Mouse (Mus musculus): ENCODE results near the gene Mettl16. TPM values are rescaled to one million over a fixed set of nuclear protein-coding genes. Genes with fewer than 3 reads are reported as not detected.

The Mettl16 gene
- polyA plus RNA-seq, 1 experiment from 2014 or later = 56.3 TPM

GRCm38 (mm10) chr11:74751352-74752066 lies 19.1 kb upstream of the Mettl16 start:
- Histone ChIP-seq H3K27ac (replicated peaks) (peak overlapping the region; percentile 65), H3K27me3 (no peaks in the 10 kb centered on the region), H3K9ac (replicated peaks) (no peak overlapping the region), H3K4me1 (peaks cover 11% of the 10 kb centered on the region), H3K9me3 (no peaks in the 10 kb centered on the region), H3K36me3 (no peaks in the 10 kb centered on the region), H3K4me3 (no peak overlapping the region), H3K4me2 (replicated peaks) (no peak overlapping the region)
- WGBS = 32% methylated on average over 9 of the region's 9 CpGs
- no peak for ATAC-seq (ENCODE audit: low FRiP score, low read depth)

GRCm38 (mm10) chr11:74756631-74757030 lies 14.0 kb upstream of the Mettl16 start:
- Histone ChIP-seq H3K4me1 (peaks cover 1% of the 10 kb centered on the region), H3K4me3 (no peak overlapping the region), H3K4me2 (replicated peaks) (no peak overlapping the region), H3K27ac (replicated peaks) (no peak overlapping the region), H3K9me3 (no peaks in the 10 kb centered on the region), H3K36me3 (no peaks in the 10 kb centered on the region), H3K27me3 (no peaks in the 10 kb centered on the region), H3K9ac (replicated peaks) (no peak overlapping the region)
- ATAC-seq (ENCODE audit: low FRiP score, low read depth) = no peak
- 68% methylated on average over 2 of the region's 2 CpGs for WGBS

- Histone ChIP-seq H3K4me1 (no peaks in the 10 kb centered on the region), H3K36me3 (no peaks in the 10 kb centered on the region), H3K27ac (replicated peaks) (no peak overlapping the region), H3K27me3 (no peaks in the 10 kb centered on the region), H3K4me3 (no peak overlapping the region), H3K9me3 (no peaks in the 10 kb centered on the region), H3K4me2 (replicated peaks) (no peak overlapping the region), H3K9ac (replicated peaks) (no peak overlapping the region)
- ATAC-seq (ENCODE audit: low FRiP score, low read depth) = no peak
- WGBS = 78% methylated on average over 12 of the region's 12 CpGs
Observed at GRCm38 (mm10) chr11:74761011-74761705, 9.5 kb upstream of the Mettl16 start.

GRCm38 (mm10) chr11:74763960-74764625 lies 6.5 kb upstream of the Mettl16 start:
- Histone ChIP-seq H3K4me3 (no peak overlapping the region), H3K9me3 (no peaks in the 10 kb centered on the region), H3K9ac (replicated peaks) (no peak overlapping the region), H3K4me1 (no peaks in the 10 kb centered on the region), H3K4me2 (replicated peaks) (no peak overlapping the region), H3K36me3 (no peaks in the 10 kb centered on the region), H3K27me3 (no peaks in the 10 kb centered on the region), H3K27ac (replicated peaks) (no peak overlapping the region)
- no peak for ATAC-seq (ENCODE audit: low FRiP score, low read depth)
- WGBS = 81% methylated on average over 10 of the region's 10 CpGs

DNA sequence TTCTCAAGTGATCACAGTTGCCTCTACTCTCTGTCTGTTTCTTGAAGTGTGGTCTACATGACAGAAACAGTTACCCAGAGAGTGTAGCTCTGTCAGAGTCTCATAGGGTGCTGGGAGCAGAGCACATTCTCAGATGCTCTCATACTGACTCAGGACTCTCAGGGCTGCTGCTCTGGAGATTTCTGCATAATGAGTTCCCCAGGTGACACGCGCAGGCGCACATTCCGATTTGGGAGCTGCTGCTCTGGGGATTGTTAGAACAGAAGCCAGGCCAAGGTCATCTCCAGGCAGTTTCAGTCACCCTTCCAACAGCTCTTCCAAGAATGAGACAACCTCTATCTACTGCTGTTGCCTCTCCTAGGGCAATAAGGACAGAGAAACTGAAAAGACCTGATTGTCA lies 3.2 kb upstream of the Mettl16 start:
- Histone ChIP-seq H3K4me1 (peaks cover 12% of the 10 kb centered on the region), H3K36me3 (no peaks in the 10 kb centered on the region), H3K9me3 (no peaks in the 10 kb centered on the region), H3K27ac (replicated peaks) (no peak overlapping the region), H3K9ac (replicated peaks) (no peak overlapping the region), H3K27me3 (no peaks in the 10 kb centered on the region), H3K4me2 (replicated peaks) (no peak overlapping the region), H3K4me3 (no peak overlapping the region)
- 90% methylated on average over 4 of the region's 4 CpGs for WGBS
- no peak for ATAC-seq (ENCODE audit: low FRiP score, low read depth)

DNA sequence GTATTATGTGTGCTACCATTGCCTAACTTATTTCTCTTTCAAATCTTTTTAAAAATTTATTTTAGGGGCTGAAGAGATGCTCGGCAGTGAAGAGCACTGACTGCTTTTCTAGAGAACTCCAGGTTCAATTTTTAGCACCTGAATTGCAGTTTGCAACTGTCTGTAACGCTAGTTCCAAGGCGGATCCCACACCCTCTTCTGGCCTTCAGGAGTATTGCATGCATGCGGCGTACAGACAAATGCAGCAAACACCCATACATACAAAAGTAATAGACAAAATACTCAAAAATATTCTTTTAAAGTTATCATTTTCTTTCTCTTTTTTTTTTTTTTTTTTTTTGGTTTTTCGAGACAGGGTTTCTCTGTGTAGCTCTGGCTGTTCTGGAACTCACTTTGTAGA lies 2.6 kb upstream of the Mettl16 start:
- Histone ChIP-seq H3K4me1 (peaks cover 12% of the 10 kb centered on the region), H3K27me3 (no peaks in the 10 kb centered on the region), H3K4me2 (replicated peaks) (no peak overlapping the region), H3K9ac (replicated peaks) (no peak overlapping the region), H3K4me3 (no peak overlapping the region), H3K9me3 (no peaks in the 10 kb centered on the region), H3K27ac (replicated peaks) (no peak overlapping the region), H3K36me3 (no peaks in the 10 kb centered on the region)
- ATAC-seq (ENCODE audit: low FRiP score, low read depth) = no peak
- WGBS = 34% methylated on average over 6 of the region's 6 CpGs

GRCm38 (mm10) chr11:74770037-74770436 lies 593 bp upstream of the Mettl16 start:
- peak overlapping the region; percentile 69 for H3K4me3 ChIP-seq
- H3K36me3 ChIP-seq = peaks cover 17% of the 10 kb centered on the region
- no peaks in the 10 kb centered on the region for H3K9me3 ChIP-seq
- ATAC-seq (ENCODE audit: low FRiP score, low read depth) = no peak
- no peaks in the 10 kb centered on the region for H3K27me3 ChIP-seq
- peak overlapping the region; percentile 94 for H3K27ac ChIP-seq (replicated peaks)
- 77% methylated on average over 9 of the region's 9 CpGs for WGBS
- H3K9ac ChIP-seq (replicated peaks) = peak overlapping the region; percentile 80
- peaks cover 12% of the 10 kb centered on the region for H3K4me1 ChIP-seq
- H3K4me2 ChIP-seq (replicated peaks) = peak overlapping the region; percentile 71

DNA sequence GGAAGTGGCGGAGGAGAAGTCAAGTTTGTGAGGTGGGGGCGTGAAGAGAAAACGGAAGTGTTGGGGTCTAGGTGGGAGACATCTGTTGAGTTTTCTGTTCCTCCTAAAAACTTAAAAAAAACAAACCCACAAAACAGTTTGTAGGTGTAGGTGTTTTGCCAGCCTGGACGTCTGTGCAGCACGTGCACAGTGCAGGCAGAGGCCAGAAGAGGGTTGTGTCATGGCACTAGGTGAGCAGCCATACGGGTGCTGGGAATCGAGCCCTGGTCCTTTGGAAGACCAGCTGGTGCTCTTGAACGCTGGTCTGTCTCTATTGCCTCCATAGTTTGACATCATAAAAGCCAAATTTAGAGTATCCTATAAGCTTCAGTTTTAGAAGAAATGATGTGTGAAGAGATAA lies 604 bp downstream of the Mettl16 start:
- Histone ChIP-seq H3K27ac (replicated peaks) (peak overlapping the region; percentile 94), H3K27me3 (no peaks in the 10 kb centered on the region), H3K9me3 (no peaks in the 10 kb centered on the region), H3K9ac (replicated peaks) (peak overlapping the region; percentile 80), H3K36me3 (peaks cover 29% of the 10 kb centered on the region), H3K4me1 (peaks cover 12% of the 10 kb centered on the region), H3K4me3 (peak overlapping the region; percentile 69), H3K4me2 (replicated peaks) (peak overlapping the region; percentile 71)
- peak; percentile 27; the same call in 1 of the 2 replicates for ATAC-seq (ENCODE audit: low FRiP score, low read depth)
- 15% methylated on average over 8 of the region's 8 CpGs for WGBS

DNA sequence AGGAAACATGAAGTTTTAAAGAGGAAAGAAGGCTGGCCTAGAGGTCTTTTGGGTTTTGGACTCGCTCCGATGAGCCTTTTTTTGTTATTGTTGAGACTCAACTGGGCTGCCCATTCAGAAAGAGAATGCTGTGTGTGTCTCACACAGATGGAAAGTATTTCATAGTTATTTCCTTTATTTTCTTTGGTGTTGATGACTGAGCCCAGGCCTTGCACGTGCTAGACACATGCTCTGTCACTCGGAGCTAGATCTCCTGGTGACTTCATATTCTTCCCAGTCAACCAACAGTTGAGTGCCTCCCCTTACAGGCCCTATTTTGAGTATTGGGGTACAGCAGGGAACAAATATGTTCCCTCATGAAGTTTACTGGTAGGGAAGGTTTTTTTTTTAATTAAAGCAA lies 1.0 kb downstream of the Mettl16 start:
- WGBS = 68% methylated on average over 4 of the region's 4 CpGs
- H3K9ac ChIP-seq (replicated peaks) = 0 out of 2 replicates have a peak overlapping the region, but pooled peaks have one; percentile 80
- H3K4me2 ChIP-seq (replicated peaks) = peak overlapping the region; percentile 71
- H3K36me3 ChIP-seq = peaks cover 31% of the 10 kb centered on the region
- H3K4me3 ChIP-seq = peak overlapping the region; percentile 69
- no peaks in the 10 kb centered on the region for H3K9me3 ChIP-seq
- peaks cover 12% of the 10 kb centered on the region for H3K4me1 ChIP-seq
- H3K27me3 ChIP-seq = no peaks in the 10 kb centered on the region
- no peak for ATAC-seq (ENCODE audit: low FRiP score, low read depth)
- no peak overlapping the region for H3K27ac ChIP-seq (replicated peaks)

GRCm38 (mm10) chr11:74772386-74772785 lies 1.8 kb downstream of the Mettl16 start:
- peaks cover 12% of the 10 kb centered on the region for H3K4me1 ChIP-seq
- peaks cover 38% of the 10 kb centered on the region for H3K36me3 ChIP-seq
- no peak overlapping the region for H3K4me2 ChIP-seq (replicated peaks)
- H3K9me3 ChIP-seq = no peaks in the 10 kb centered on the region
- 92% methylated on average over 2 of the region's 2 CpGs for WGBS
- ATAC-seq (ENCODE audit: low FRiP score, low read depth) = no peak
- H3K9ac ChIP-seq (replicated peaks) = no peak overlapping the region
- H3K27me3 ChIP-seq = no peaks in the 10 kb centered on the region
- H3K27ac ChIP-seq (replicated peaks) = no peak overlapping the region
- H3K4me3 ChIP-seq = no peak overlapping the region

- Histone ChIP-seq H3K4me1 (no peaks in the 10 kb centered on the region), H3K9ac (replicated peaks) (no peak overlapping the region), H3K36me3 (peaks cover 88% of the 10 kb centered on the region), H3K9me3 (no peaks in the 10 kb centered on the region), H3K27me3 (no peaks in the 10 kb centered on the region), H3K27ac (replicated peaks) (no peak overlapping the region), H3K4me2 (replicated peaks) (no peak overlapping the region), H3K4me3 (no peak overlapping the region)
- 94% methylated on average over 4 of the region's 4 CpGs for WGBS
- no peak for ATAC-seq (ENCODE audit: low FRiP score, low read depth)
Observed at GRCm38 (mm10) chr11:74792874-74793273, 22.2 kb downstream of the Mettl16 start.

- no peaks in the 10 kb centered on the region for H3K9me3 ChIP-seq
- 87% methylated on average over 4 of the region's 4 CpGs for WGBS
- no peaks in the 10 kb centered on the region for H3K4me1 ChIP-seq
- H3K27ac ChIP-seq (replicated peaks) = no peak overlapping the region
- peaks cover 56% of the 10 kb centered on the region for H3K36me3 ChIP-seq
- H3K9ac ChIP-seq (replicated peaks) = no peak overlapping the region
- H3K27me3 ChIP-seq = no peaks in the 10 kb centered on the region
- no peak for ATAC-seq (ENCODE audit: low FRiP score, low read depth)
- H3K4me3 ChIP-seq = no peak overlapping the region
- no peak overlapping the region for H3K4me2 ChIP-seq (replicated peaks)
Observed at GRCm38 (mm10) chr11:74800658-74801057, 30.0 kb downstream of the Mettl16 start.

All from midbrain, embryonic 12.5 days (tissue).